Mouse (Mus musculus): Measurements from ENCODE around the gene Fam114a1.

Fam114a1 gene

GRCm38 (mm10) chr5:65062236-65062635 lies 92.4 kb downstream of the Fam114a1 start:
- DNase-seq: no peak

GRCm38 (mm10) chr5:65063266-65063665 lies 93.4 kb downstream of the Fam114a1 start:
- DNase-seq: no peak

- DNase-seq: no peak
Observed at GRCm38 (mm10) chr5:65068166-65068565, 98.3 kb downstream of the Fam114a1 start.

GRCm38 (mm10) chr5:65069872-65070271 lies 100.0 kb downstream of the Fam114a1 start:
- DNase-seq: no peak

- no peak for DNase-seq
Observed at GRCm38 (mm10) chr5:65071689-65072118, 101.8 kb downstream of the Fam114a1 start.

- no peak for DNase-seq
Observed at GRCm38 (mm10) chr5:65073247-65073646, 103.4 kb downstream of the Fam114a1 start.

- DNase-seq: no peak
Observed at GRCm38 (mm10) chr5:65074693-65075092, 104.8 kb downstream of the Fam114a1 start.

DNA sequence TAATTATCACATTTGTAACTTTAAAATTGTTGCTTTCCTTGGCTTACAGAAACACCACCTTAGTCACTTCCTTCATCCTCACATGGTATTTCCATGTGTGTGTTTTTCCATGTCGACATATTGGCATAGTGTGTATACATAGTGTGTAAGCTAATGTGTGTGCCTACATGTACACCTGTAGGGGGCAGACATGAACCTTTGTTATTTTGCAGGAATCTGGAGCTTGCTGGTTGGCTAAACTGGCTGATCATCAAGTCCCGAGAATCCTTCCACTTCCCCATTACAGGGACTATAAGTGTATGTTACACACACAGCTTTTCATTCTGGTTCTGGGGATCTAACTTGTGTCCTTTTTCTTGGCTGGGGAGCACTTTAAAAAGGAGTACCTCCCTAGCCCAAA lies 106.2 kb downstream of the Fam114a1 start:
- DNase-seq: no peak

GRCm38 (mm10) chr5:65076748-65077147 lies 106.9 kb downstream of the Fam114a1 start:
- no peak for DNase-seq

DNA sequence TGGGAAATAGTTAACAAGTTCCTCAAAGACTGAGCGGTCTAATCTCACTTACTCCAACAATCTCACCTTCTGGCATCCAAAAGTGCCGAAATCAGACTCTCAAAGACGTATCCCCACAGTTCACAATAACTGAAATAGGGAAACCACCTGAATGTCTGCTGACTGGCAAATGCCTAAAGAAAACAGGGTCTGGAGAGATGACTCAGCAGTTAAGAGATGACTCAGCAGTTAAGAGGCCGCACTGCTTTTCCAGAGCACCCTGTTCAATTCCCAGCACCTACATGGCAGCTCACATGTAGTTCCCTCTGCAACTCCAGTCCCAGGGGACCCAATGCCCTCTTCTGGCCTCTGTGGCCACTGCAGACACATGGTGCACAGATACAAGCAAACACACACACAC lies 108.2 kb downstream of the Fam114a1 start:
- DNase-seq: no peak

GRCm38 (mm10) chr5:65079881-65080280 lies 110.0 kb downstream of the Fam114a1 start:
- no peak for DNase-seq

DNA sequence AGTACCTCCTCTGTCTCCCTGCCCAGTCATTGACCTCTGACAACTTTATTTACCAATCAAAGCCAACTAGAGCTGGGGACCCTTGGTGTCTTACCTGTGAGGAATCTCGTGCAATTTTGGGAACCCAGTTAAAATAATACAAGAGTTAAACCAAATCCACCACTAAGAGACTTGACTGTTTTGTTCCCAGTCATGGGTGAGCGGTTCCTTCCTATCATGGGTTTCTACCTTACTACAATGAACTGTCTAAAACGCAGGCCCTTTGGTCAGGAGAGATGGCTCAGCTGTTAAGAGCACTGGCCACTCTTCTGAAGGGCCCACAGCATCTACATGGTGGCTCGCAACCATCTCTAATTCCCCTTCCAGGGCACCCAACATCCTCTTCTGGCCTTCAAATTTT lies 112.0 kb downstream of the Fam114a1 start:
- no peak for DNase-seq

DNA sequence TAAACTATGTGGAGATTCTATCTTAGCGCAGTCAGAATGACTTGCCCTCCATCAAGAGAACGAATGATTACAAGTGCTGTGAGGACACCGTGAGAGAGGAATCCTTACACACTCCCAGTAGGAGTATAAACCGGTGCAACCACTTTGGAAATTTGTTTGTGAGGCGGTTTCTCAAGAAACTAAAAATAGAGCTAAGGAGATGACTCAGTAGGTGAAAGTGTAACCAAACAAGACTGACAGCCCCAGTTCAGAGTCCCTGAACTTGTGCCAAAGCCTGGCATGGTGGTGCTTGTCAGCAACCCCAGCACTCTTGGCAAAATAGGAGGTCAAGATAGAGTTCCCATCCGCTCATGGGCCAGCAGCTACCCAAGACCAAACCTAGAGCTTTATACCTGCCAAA lies 116.7 kb downstream of the Fam114a1 start:
- no peak for DNase-seq

GRCm38 (mm10) chr5:65089707-65090106 lies 119.8 kb downstream of the Fam114a1 start:
- DNase-seq: no peak

GRCm38 (mm10) chr5:65091184-65091858 lies 121.5 kb downstream of the Fam114a1 start:
- no peak for DNase-seq

Measured in thymus, postnatal 4 days (tissue).